10 mouse cellular contexts compared by ENCODE assay signal in genomic region chr12:84180090-84180489, GRCm38 (mm10). TPM values are rescaled to one million over a fixed set of nuclear protein-coding genes. Genes with fewer than 3 reads are reported as not detected.
DNase-seq lines count a peak whose midpoint lies in the region; ATAC-seq and TF ChIP-seq lines count a peak whose summit lies in the region.
"Had no signal": no experiment of that assay in that cellular context is flagged by ENCODE, and none has a peak within 500 bp of the region (broad histone marks: within the 10 kb centered on the region; RNA-seq: fewer than 3 reads in every experiment).

No protein-coding gene starts in this region.

- H3K27me3 ChIP-seq in kidney, adult 2 months (replicated peaks; ENCODE audit: control insufficient read depth, insufficient read depth, low read length) = no peaks in the 10 kb centered on the region
- H3K27me3 ChIP-seq in kidney, embryonic 14.5 days (ENCODE audit: control insufficient read depth, insufficient read depth, low read length) = no peaks in the 10 kb centered on the region
- H3K27me3 ChIP-seq in G1E (ENCODE audit: insufficient read depth, low read length) = no peaks in the 10 kb centered on the region
- no peaks in the 10 kb centered on the region for H3K27me3 ChIP-seq in MEL (ENCODE audit: control insufficient read depth in 1 of 2, insufficient read depth in 2 of 2, low read length in 2 of 2)
- no peaks in the 10 kb centered on the region for H3K27me3 ChIP-seq in limb, embryonic 13.5 days

- no peak for TF ChIP-seq EP300 in MEL (IDR thresholded peaks at IDR 0.05; ENCODE audit: low read depth in 1 of 2, low read length in 2 of 2)

- peaks cover 47% of the 10 kb centered on the region for H3K4me1 ChIP-seq in kidney, adult 2 months (ENCODE audit: control insufficient read depth, insufficient read depth, low read length)
- peaks cover 60% of the 10 kb centered on the region for H3K4me1 ChIP-seq in kidney, embryonic 14.5 days (ENCODE audit: control insufficient read depth, insufficient read depth, low read length)
- H3K4me1 ChIP-seq in G1E (ENCODE audit: insufficient read depth, low read depth, low read length) (peaks cover 91% of the 10 kb centered on the region), MEL (ENCODE audit: control insufficient read depth in 1 of 2, insufficient read depth in 2 of 2, low read length in 2 of 2) (peaks cover 46 to 62% of the 10 kb centered on the region in 2 experiments)
- H3K4me1 ChIP-seq in limb, embryonic 13.5 days = peaks cover 75% of the 10 kb centered on the region

- peaks cover 76% of the 10 kb centered on the region for H3K79me2 ChIP-seq in MEL (ENCODE audit: control insufficient read depth, insufficient read depth, low read length, poor library complexity)

- no peaks in the 10 kb centered on the region for H3K36me3 ChIP-seq in kidney, adult 2 months (ENCODE audit: control insufficient read depth, insufficient read depth, low read length)
- H3K36me3 ChIP-seq in kidney, embryonic 14.5 days (ENCODE audit: control insufficient read depth, insufficient read depth, low read length) = no peaks in the 10 kb centered on the region
- H3K36me3 ChIP-seq in G1E (replicated peaks) = peaks cover 78% of the 10 kb centered on the region
- peaks cover 5 to 64% of the 10 kb centered on the region in 2 experiments; a peak in 3 of 4 replicates for H3K36me3 ChIP-seq in MEL (ENCODE audit: control insufficient read depth in 1 of 2, insufficient read depth in 2 of 2, low read length in 2 of 2)
- H3K36me3 ChIP-seq in limb, embryonic 13.5 days = no peaks in the 10 kb centered on the region

- H3K4me2 ChIP-seq in kidney, embryonic 14.5 days (replicated peaks; ENCODE audit: low read depth, low read length) = no peak overlapping the region
- peak overlapping the region; percentile 31; the same call in 1 of the 2 replicates for H3K4me2 ChIP-seq in limb, embryonic 13.5 days (replicated peaks)

- H3K27ac ChIP-seq in kidney, adult 2 months (ENCODE audit: insufficient read depth, low read depth, low read length) = no peak overlapping the region
- H3K27ac ChIP-seq in kidney, embryonic 14.5 days (ENCODE audit: low read depth, low read length) = no peak overlapping the region
- peak overlapping the region; percentile 19; the same call in 1 of the 2 replicates for H3K27ac ChIP-seq in MEL (ENCODE audit: control insufficient read depth, low read depth, low read length)
- H3K27ac ChIP-seq in limb, embryonic 13.5 days = peak overlapping the region; percentile 63; the same call in 1 of the 2 replicates

- DNase-seq in kidney, adult 2 months = peak; percentile 44
- DNase-seq in G1E (ENCODE audit: low spot score) (no peak), MEL (ENCODE audit: low read depth, low spot score) (no peak)
- no peak for DNase-seq in natural killer cell, adult 2 months (ENCODE audit: low spot score in 2 of 2)
- DNase-seq in urinary bladder, postnatal 36 days (ENCODE audit: low spot score in 2 of 2) = no peak
- DNase-seq: lung, postnatal 36 days; thymus, postnatal 4 days had no signal

- ATAC-seq in kidney, embryonic 14.5 days (ENCODE audit: low FRiP score, low TSS enrichment) = no peak
- no peak for ATAC-seq in G1E (ENCODE audit: extremely low read depth, insufficient number of reproducible peaks, low FRiP score, poor library complexity, severe bottlenecking)
- ATAC-seq in limb, embryonic 13.5 days (ENCODE audit: low FRiP score, low read depth) = no peak; the same call in 1 of the 2 replicates
- ATAC-seq: inflammation-experienced regulatory T-cells, adult 6 months had no signal

- H3K4me3 ChIP-seq in kidney, adult 2 months (ENCODE audit: insufficient read depth, low read depth, low read length) = no peak overlapping the region
- H3K4me3 ChIP-seq in kidney, embryonic 14.5 days (ENCODE audit: low read length) = no peak overlapping the region
- H3K4me3 ChIP-seq in G1E (ENCODE audit: low read depth, low read length) (peak overlapping the region; percentile 63; the same call in 1 of the 2 replicates), MEL (ENCODE audit: control insufficient read depth in 1 of 2, insufficient read depth in 1 of 2, low read depth in 2 of 2, low read length in 2 of 2) (no peak overlapping the region)
- H3K4me3 ChIP-seq in limb, embryonic 13.5 days = no peak overlapping the region

- TF ChIP-seq POLR2A in kidney, adult 2 months (IDR thresholded peaks at IDR 0.05; ENCODE audit: low read depth, low read length) = no peak
- no peak for TF ChIP-seq POLR2A in MEL (IDR thresholded peaks at IDR 0.05; ENCODE audit: control insufficient read depth in 1 of 2, insufficient read depth in 1 of 2, low read depth in 1 of 2, low read length in 2 of 2, poor library complexity in 1 of 2)

- H3K9ac ChIP-seq in kidney, embryonic 14.5 days (ENCODE audit: low read depth, low read length) = no peak overlapping the region
- H3K9ac ChIP-seq in MEL (ENCODE audit: control insufficient read depth, low read depth, low read length, poor library complexity, severe bottlenecking) = no peak overlapping the region
- H3K9ac ChIP-seq in limb, embryonic 13.5 days = no peak overlapping the region; the same call in 1 of the 2 replicates

- no peaks in the 10 kb centered on the region for H3K9me3 ChIP-seq in kidney, embryonic 14.5 days (ENCODE audit: control insufficient read depth, low read length)
- H3K9me3 ChIP-seq in G1E (replicated peaks) (no peaks in the 10 kb centered on the region), MEL (replicated peaks; ENCODE audit: insufficient read depth, low read length) (no peaks in the 10 kb centered on the region)
- H3K9me3 ChIP-seq in limb, embryonic 13.5 days = no peaks in the 10 kb centered on the region

- WGBS in kidney, adult 2 months = 34% methylated on average over 3 of the region's 3 CpGs
- WGBS in kidney, embryonic 14.5 days = 75% methylated on average over 3 of the region's 3 CpGs
- WGBS in limb, embryonic 13.5 days = 58% methylated on average over 3 of the region's 3 CpGs

- TF ChIP-seq CTCF in kidney, adult 2 months (conservative IDR thresholded peaks at IDR 0.05; ENCODE audit: insufficient read depth, insufficient read length, low read depth, low read length) = no peak
- no peak for TF ChIP-seq CTCF in G1E (IDR thresholded peaks at IDR 0.05; ENCODE audit: low read depth, low read length)
- TF ChIP-seq CTCF in MEL (IDR thresholded peaks at IDR 0.05 in 2 of 3, conservative IDR thresholded peaks at IDR 0.05 in 1 of 3; ENCODE audit: control insufficient read depth in 1 of 3, insufficient read depth in 1 of 3, low read depth in 2 of 3, low read length in 3 of 3, poor library complexity in 1 of 3, severe bottlenecking in 1 of 3) = no peak

- no peak for TF ChIP-seq RAD21 in MEL (IDR thresholded peaks at IDR 0.05; ENCODE audit: low read depth, low read length)

TF ChIP-seq in MEL, 35 proteins besides CTCF, POLR2A, EP300 and RAD21:
- TF ChIP-seq CHD1 (IDR thresholded peaks at IDR 0.05; ENCODE audit: low read depth, low read length) (no peak), ETS1 (IDR thresholded peaks at IDR 0.05; ENCODE audit: low read depth, low read length) (no peak), HCFC1 (IDR thresholded peaks at IDR 0.05; ENCODE audit: low read depth, low read length) (no peak), ZMIZ1 (IDR thresholded peaks at IDR 0.05; ENCODE audit: low read depth, low read length) (no peak), MAFK (IDR thresholded peaks at IDR 0.05; ENCODE audit: borderline replicate concordance, low read depth, low read length) (no peak), USF1 (IDR thresholded peaks at IDR 0.05; ENCODE audit: low read depth, low read length) (no peak)

RNA-seq across cellular contexts. Expression of gene Pnma1, which starts 31.8 kb away (rescaled TPM):
- 0.05 TPM in 1 of 2 replicates, not detected in the other for polyA plus RNA-seq in kidney, adult 2 months (2012; rRNA removed)
- 0.24 and 0.51 TPM in 2 replicates for polyA plus RNA-seq in kidney, embryonic 14.5 days (2014; fragmentation: Nextera tagmentation; extraction: Ambion mirVana)
- total RNA-seq in G1E (2014; fragmentation: Nextera tagmentation) = 0.58 and 0.83 TPM in 2 replicates
- 0.76 and 1.5 TPM in 2 replicates for total RNA-seq in G1E (2017)
- 0.14 TPM in 2 replicates for polyA plus RNA-seq in G1E (2012)
- total RNA-seq in MEL (2012; rRNA removed) = 0.10 and 0.31 TPM in 2 replicates
- under 1 TPM in 1 of 2 experiments, not detected in 1; 0.46 TPM for polyA plus RNA-seq in MEL (2012; ENCODE audit: insufficient read depth in 1 of 2, insufficient read length in 2 of 2, low read depth in 1 of 2, low replicate concordance in 2 of 2, missing spikeins in 1 of 2)
- polyA plus RNA-seq in limb, embryonic 13.5 days (2015; fragmentation: Nextera tagmentation; extraction: Ambion mirVana) = 1.0 and 1.4 TPM in 2 replicates

RNA-seq across cellular contexts. Expression of gene Elmsan1, which starts 38.6 kb away (rescaled TPM):
- polyA plus RNA-seq in kidney, adult 2 months (2012; rRNA removed) = 6.7 and 7.4 TPM in 2 replicates
- polyA plus RNA-seq in kidney, embryonic 14.5 days (2014; fragmentation: Nextera tagmentation; extraction: Ambion mirVana) = 5.8 and 9.3 TPM in 2 replicates
- total RNA-seq in G1E (2014; fragmentation: Nextera tagmentation) (66.7 and 72.7 TPM in 2 replicates), G1E (2017) (21.0 and 21.4 TPM in 2 replicates), MEL (2012; rRNA removed) (7.7 TPM in 2 replicates)
- polyA plus RNA-seq in G1E (2012) (125 and 140 TPM in 2 replicates), MEL (2012; ENCODE audit: insufficient read depth in 1 of 2, insufficient read length in 2 of 2, low read depth in 1 of 2, low replicate concordance in 2 of 2, missing spikeins in 1 of 2) (10 to 100 TPM in 1 of 2 experiments, not detected in 1; 25.3 TPM)
- polyA plus RNA-seq in limb, embryonic 13.5 days (2015; fragmentation: Nextera tagmentation; extraction: Ambion mirVana) = 8.9 and 9.9 TPM in 2 replicates

Comparison
In these comparisons a context has a peak if more than half of its experiments do, and no peak if none do; other contexts are left out.
1. H3K27ac ChIP-seq: peak in MEL (single experiment) and limb, embryonic 13.5 days (single experiment); none in kidney, adult 2 months (single experiment) and kidney, embryonic 14.5 days (single experiment).